Mouse (Mus musculus): ENCODE data around the gene Pdcd4.

DNA sequence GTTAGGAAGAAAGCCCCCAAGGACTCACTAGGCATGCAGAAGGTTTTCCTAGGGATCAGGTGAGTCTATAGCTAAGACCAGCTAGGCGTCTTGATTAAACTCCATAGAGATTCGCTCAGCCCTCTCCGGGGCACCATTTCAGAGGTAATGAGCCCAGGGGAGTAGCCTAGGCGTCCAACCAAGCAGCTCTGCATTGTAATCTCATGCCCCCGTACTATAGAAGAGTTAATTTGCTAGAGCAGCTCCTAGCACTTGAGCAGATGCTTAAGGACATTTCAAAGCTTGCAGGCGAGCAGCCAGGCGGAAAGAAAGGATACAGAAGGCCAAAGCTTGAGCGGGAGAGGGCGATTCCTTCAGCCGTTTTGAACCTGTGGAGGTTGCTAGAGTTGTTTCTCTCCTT is 6.6 kb upstream of the Pdcd4 start:
- no peak for TF ChIP-seq CTCF (IDR thresholded peaks at IDR 0.05; ENCODE audit: borderline replicate concordance, insufficient read depth, low read depth, low read length)
- no peak for TF ChIP-seq POLR2A (IDR thresholded peaks at IDR 0.05; ENCODE audit: borderline replicate concordance, insufficient read depth, low read length)
